Mouse (Mus musculus) CH12.LX (cell line): Measurements from ENCODE around the gene Cacna1b.

Experiments used
- CTCF ChIP-seq, 2 experiments: IDR thresholded peaks in 1 of 2; conservative IDR thresholded peaks in 1 of 2; 2 replicates each; pipeline ENCODE4 v1.5.1; 2011 to 2012; ENCODE audit warnings: low read depth in 2 of 2, low read length in 2 of 2, improper control_type of control experiment in 1 of 2, inconsistent platforms in 1 of 2, mild to moderate bottlenecking in 1 of 2, moderate library complexity in 1 of 2
- E2F4 ChIP-seq: IDR thresholded peaks from 2 replicates; pipeline ENCODE4 v1.6.1; 2011; ENCODE audit warnings: low read depth, low read length, improper control_type of control experiment; ENCODE audit not compliant: insufficient replicate concordance
- HCFC1 ChIP-seq: IDR thresholded peaks from 2 replicates; pipeline ENCODE4 v1.6.1; 2012; ENCODE audit warnings: low read depth, mild to moderate bottlenecking, inconsistent platforms, low read length, improper control_type of control experiment
- SIN3A ChIP-seq: IDR thresholded peaks from 2 replicates; pipeline ENCODE4 v1.6.1; 2012; ENCODE audit warnings: low read length, improper control_type of control experiment, inconsistent platforms
- UBTF ChIP-seq: IDR thresholded peaks from 2 replicates; pipeline ENCODE4 v1.6.1; 2012; ENCODE audit warnings: low read depth, mild to moderate bottlenecking, inconsistent platforms, low read length, improper control_type of control experiment, moderate library complexity

- TF ChIP-seq HCFC1 (no peak), CTCF (conservative IDR thresholded peaks at IDR 0.05 in 1 of 2, IDR thresholded peaks at IDR 0.05 in 1 of 2; ENCODE audit: low read depth in 2 of 2, low read length in 2 of 2) (no peak), UBTF (no peak), SIN3A (no peak), E2F4 (no peak)
Measured at GRCm38 (mm10) chr2:24739701-24740100, 23.3 kb downstream of the Cacna1b start.
